Mouse (Mus musculus): ENCODE measurements around the gene Hao2. TPM values are rescaled to one million over a fixed set of nuclear protein-coding genes. Genes with fewer than 3 reads are reported as not detected.

Gene Hao2
- total RNA-seq (2021) = not detected
- long read RNA-seq, experiment 1 = 0 reads
- long read RNA-seq, experiment 2 = 0 reads

DNA sequence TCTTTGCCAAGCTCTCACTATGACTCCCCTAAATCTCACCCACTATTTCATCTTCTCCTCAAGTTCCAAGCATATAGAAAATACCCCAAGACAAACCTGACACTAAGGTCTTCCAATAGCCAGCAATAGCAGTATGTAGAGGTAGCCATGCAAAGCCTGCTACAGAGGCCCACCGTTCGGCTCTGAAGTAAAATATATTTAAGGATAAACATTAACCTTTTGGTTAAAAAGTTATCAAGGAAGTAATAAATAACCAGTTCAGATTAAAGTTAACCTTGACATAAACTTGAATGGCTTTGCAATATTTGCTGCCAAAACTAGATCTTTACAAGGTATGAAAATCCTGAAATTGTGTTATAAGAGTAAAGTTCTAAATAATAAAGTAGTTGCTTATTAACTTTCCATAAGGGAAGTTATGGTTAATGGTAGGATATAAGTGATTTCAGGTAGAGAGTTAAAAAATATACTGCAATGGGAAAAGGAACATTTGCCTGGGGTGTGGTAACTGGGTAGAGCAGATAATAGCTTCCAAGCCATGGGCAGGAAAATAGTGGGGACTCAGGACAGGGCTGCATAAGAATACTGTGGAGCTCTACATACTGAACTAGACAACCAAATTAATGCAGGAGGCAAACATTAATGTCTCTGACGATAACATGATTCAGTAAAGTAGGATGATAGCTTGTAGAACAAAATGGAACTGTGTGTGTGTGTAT, at the start of gene Hao2:
Hao2 (minus strand) TSS at position 183 of the 716 bp plus-strand sequence.
- intact Hi-C loops (cut with DNase I) = loop anchor here (10.0 kb wide), 1 partner anchor 1272 kb away; the partner anchor contains the start of genes Gdap2 and Wdr3
- DNase-seq (ENCODE audit: low spot score in 2 of 2) = no peak

GRCm38 (mm10) chr3:98941601-98942000, 48.6 kb upstream of the Hao2 start:
- intact Hi-C loops (cut with DNase I) = no loop called here
- DNase-seq (ENCODE audit: low spot score in 2 of 2) = no peak

GRCm38 (mm10) chr3:98941066-98941551, 48.1 kb upstream of the Hao2 start:
- no peak for DNase-seq (ENCODE audit: low spot score in 2 of 2)
- intact Hi-C loops (cut with DNase I) = no loop called here

- no peak for DNase-seq (ENCODE audit: low spot score in 2 of 2)
- intact Hi-C loops (cut with DNase I) = no loop called here
Measured at GRCm38 (mm10) chr3:98940225-98940624, 47.2 kb upstream of the Hao2 start.

DNA sequence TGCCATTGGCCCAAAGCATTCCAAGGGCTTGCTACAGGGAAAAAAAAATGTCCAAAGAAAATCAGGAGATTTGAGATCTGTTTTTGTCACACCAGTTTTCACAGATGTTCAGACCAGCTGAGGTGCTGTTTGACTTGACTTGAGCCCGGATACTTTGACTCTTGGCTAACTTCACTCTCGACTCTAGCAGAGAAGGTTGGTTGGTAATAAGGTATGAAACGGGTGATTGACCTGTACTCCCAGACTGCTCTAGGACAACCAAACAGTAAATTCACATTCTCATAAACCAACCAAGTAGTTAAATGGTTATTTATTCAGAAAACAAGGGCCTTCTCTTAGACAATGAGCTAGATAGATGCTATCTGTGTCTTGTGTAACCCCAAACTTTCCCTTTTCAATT, 43.4 kb upstream of the Hao2 start:
- intact Hi-C loops (cut with DNase I) = no loop called here

DNA sequence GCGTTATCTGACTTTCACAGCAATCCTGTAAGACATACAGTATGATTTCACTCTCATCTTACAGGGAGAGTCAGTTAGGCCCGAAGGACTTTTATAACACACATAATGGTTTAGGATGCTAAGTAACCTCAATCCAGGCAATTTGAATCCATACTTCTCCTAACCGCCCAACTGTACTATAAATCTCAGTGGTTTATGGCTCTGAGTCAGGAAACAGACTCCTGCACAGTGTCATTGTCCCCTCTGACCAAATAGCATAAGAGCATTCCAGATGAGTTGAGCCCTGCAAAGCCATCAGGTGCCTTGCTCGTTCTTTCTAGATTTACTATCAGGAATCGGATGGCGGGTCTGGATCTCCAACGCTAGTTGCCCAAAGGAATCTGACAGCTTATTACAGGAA, 41.6 kb upstream of the Hao2 start:
- intact Hi-C loops (cut with DNase I) = no loop called here

More for the DNA sequence above, 43.4 kb upstream of the Hao2 start:
- no peak for DNase-seq (ENCODE audit: low spot score in 2 of 2)

GRCm38 (mm10) chr3:98934041-98934440, 41.0 kb upstream of the Hao2 start:
- intact Hi-C loops (cut with DNase I) = no loop called here
- no peak for DNase-seq (ENCODE audit: low spot score in 2 of 2)

More for the DNA sequence above, 41.6 kb upstream of the Hao2 start:
- DNase-seq (ENCODE audit: low spot score in 2 of 2) = no peak

GRCm38 (mm10) chr3:98932421-98932820, 39.4 kb upstream of the Hao2 start:
- no peak for DNase-seq (ENCODE audit: low spot score in 2 of 2)
- intact Hi-C loops (cut with DNase I) = no loop called here

DNA sequence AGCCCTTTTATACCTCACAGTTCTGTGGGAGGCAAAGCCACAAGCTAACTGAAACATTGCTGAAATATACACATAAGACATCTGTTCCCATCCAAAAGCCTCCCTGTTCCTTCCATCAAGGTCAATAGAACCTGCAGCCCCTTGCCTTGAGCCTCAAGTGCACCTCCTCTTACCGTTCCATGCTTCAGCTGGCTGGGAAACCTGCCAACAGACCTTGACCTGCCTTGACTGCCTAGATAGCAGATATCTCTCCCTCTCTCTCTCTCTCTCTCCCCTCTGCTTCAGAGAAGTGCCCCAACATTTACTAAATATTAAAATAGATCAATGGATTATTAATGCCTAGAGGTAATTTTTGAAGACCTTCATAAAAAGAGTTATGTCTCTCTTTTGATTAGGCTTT, 38.8 kb upstream of the Hao2 start:
- intact Hi-C loops (cut with DNase I) = no loop called here
- DNase-seq (ENCODE audit: low spot score in 2 of 2) = no peak

GRCm38 (mm10) chr3:98920417-98920816, 27.4 kb upstream of the Hao2 start:
- intact Hi-C loops (cut with DNase I) = no loop called here
- DNase-seq (ENCODE audit: low spot score in 2 of 2) = no peak

DNA sequence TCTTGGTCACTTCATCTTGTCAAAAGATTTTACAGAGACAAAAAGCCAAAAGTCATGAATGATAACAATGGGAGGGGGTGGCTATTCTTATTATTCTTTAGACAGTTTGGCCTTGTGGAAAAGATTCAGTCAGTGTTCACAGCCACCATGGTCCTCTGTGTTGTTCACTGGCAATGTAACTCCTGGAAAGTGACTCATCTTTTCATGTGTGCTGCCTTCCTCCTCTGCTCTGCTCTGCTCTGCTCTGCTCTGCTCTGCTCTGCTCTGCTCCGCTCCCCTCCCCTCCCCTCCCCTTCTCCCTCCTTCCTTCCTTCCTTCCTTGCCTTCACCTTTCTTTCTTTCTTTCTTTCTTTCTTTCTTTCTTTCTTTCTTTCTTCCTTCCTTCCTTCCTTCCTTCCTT, 24.2 kb upstream of the Hao2 start:
- DNase-seq (ENCODE audit: low spot score in 2 of 2) = no peak
- intact Hi-C loops (cut with DNase I) = loop anchor here (5.0 to 10.0 kb wide), 2 partner anchors 60 to 318 kb away; no protein-coding TSS in a partner anchor

- no peak for DNase-seq (ENCODE audit: low spot score in 2 of 2)
- intact Hi-C loops (cut with DNase I) = loop anchor here (5.0 to 10.0 kb wide), 2 partner anchors 60 to 318 kb away; no protein-coding TSS in a partner anchor
Measured at GRCm38 (mm10) chr3:98916856-98917255, 23.8 kb upstream of the Hao2 start.

- intact Hi-C loops (cut with DNase I) = loop anchor here (2.0 to 10.0 kb wide), 3 partner anchors 62 to 1023 kb away; no protein-coding TSS in a partner anchor
Measured at GRCm38 (mm10) chr3:98915659-98916058, 22.6 kb upstream of the Hao2 start.

GRCm38 (mm10) chr3:98913591-98913990, 20.6 kb upstream of the Hao2 start:
- DNase-seq (ENCODE audit: low spot score in 2 of 2) = peak; percentile 8 to 31
- intact Hi-C loops (cut with DNase I) = loop anchor here (10.0 kb wide), 1 partner anchor 321 kb away; no protein-coding TSS in a partner anchor

More at GRCm38 (mm10) chr3:98915659-98916058, 22.6 kb upstream of the Hao2 start:
- DNase-seq (ENCODE audit: low spot score in 2 of 2) = peak; percentile 11 to 62

GRCm38 (mm10) chr3:98897606-98898005, 4.6 kb upstream of the Hao2 start:
- DNase-seq (ENCODE audit: low spot score in 2 of 2) = no peak
- intact Hi-C loops (cut with DNase I) = loop anchor here (5.0 to 10.0 kb wide), 2 partner anchors 1040 to 1267 kb away; partner anchors contain the start of genes Gdap2 and Wdr3

GRCm38 (mm10) chr3:98895071-98895601, 2.1 kb upstream of the Hao2 start:
- intact Hi-C loops (cut with DNase I) = loop anchor here (5.0 to 10.0 kb wide), 2 partner anchors 1042 to 1270 kb away; partner anchors contain the start of genes Gdap2 and Wdr3
- peak; percentile 15 to 39 for DNase-seq (ENCODE audit: low spot score in 2 of 2)

- intact Hi-C loops (cut with DNase I) = loop anchor here (10.0 kb wide), 1 partner anchor 1274 kb away; the partner anchor contains the start of genes Gdap2 and Wdr3
- DNase-seq (ENCODE audit: low spot score in 2 of 2) = no peak
Measured at GRCm38 (mm10) chr3:98890430-98890829, 2.6 kb downstream of the Hao2 start.

GRCm38 (mm10) chr3:98888206-98888605, 4.8 kb downstream of the Hao2 start:
- no peak for DNase-seq (ENCODE audit: low spot score in 2 of 2)
- intact Hi-C loops (cut with DNase I) = no loop called here

GRCm38 (mm10) chr3:98880831-98881230, 12.2 kb downstream of the Hao2 start:
- intact Hi-C loops (cut with DNase I) = no loop called here
- no peak for DNase-seq (ENCODE audit: low spot score in 2 of 2)

GRCm38 (mm10) chr3:98880216-98880615, 12.8 kb downstream of the Hao2 start:
- intact Hi-C loops (cut with DNase I) = no loop called here

More at GRCm38 (mm10) chr3:98880216-98880615, 12.8 kb downstream of the Hao2 start:
- no peak for DNase-seq (ENCODE audit: low spot score in 2 of 2)

Measured in left cerebral cortex, postnatal 14 days (tissue).